Mouse (Mus musculus) MEL (cell line): ENCODE data around the gene B3gntl1. TPM values are rescaled to one million over a fixed set of nuclear protein-coding genes. Genes with fewer than 3 reads are reported as not detected.

Source experiments
- DNase-seq: peaks from one replicate; pipeline ENCODE4 v3.0.0; 2011; ENCODE audit warnings: low read depth, low spot score
- H3K27ac ChIP-seq: 2 replicates; pipeline ENCODE4 v1.5.1; 2012; ENCODE audit warnings: low read depth, mild to moderate bottlenecking, control low read depth, low read length, moderate library complexity; ENCODE audit not compliant: control insufficient read depth
- H3K27me3 ChIP-seq, 2 experiments: fragments of 150-350 bp in 1 of 2; sonication (generic) in 1 of 2; 2 replicates each; pipeline ENCODE4 v1.6.1; 2012; ENCODE audit warnings: low read length in 2 of 2, mild to moderate bottlenecking in 2 of 2, improper control_type of control experiment in 1 of 2, moderate library complexity in 1 of 2; ENCODE audit not compliant: insufficient read depth in 2 of 2, control insufficient read depth in 1 of 2
- H3K36me3 ChIP-seq, 2 experiments: 2 replicates each; pipeline ENCODE4 v1.6.1; 2012 to 2014; ENCODE audit warnings: low read length in 2 of 2, improper control_type of control experiment in 1 of 2, inconsistent platforms in 1 of 2, mild to moderate bottlenecking in 1 of 2; ENCODE audit not compliant: insufficient read depth in 2 of 2, control insufficient read depth in 1 of 2
- H3K4me1 ChIP-seq, 2 experiments: fragments of 150-350 bp in 1 of 2; sonication (generic) in 1 of 2; 2 replicates each; pipeline ENCODE4 v1.6.1; 2012; ENCODE audit warnings: low read length in 2 of 2, improper control_type of control experiment in 1 of 2, mild to moderate bottlenecking in 1 of 2; ENCODE audit not compliant: insufficient read depth in 2 of 2, control insufficient read depth in 1 of 2
- H3K4me3 ChIP-seq, 2 experiments: fragments of 150-350 bp in 1 of 2; sonication (generic) in 1 of 2; 2 replicates each; pipeline ENCODE4 v1.5.1; 2012; ENCODE audit warnings: low read depth in 2 of 2, low read length in 2 of 2, mild to moderate bottlenecking in 2 of 2, moderate library complexity in 2 of 2, control low read depth in 1 of 2, improper control_type of control experiment in 1 of 2; ENCODE audit not compliant: control insufficient read depth in 1 of 2, insufficient read depth in 1 of 2
- H3K79me2 ChIP-seq: 2 replicates; pipeline ENCODE4 v1.6.1; 2012; ENCODE audit warnings: mild to moderate bottlenecking, low read length, moderate library complexity; ENCODE audit not compliant: control insufficient read depth, poor library complexity, insufficient read depth
- H3K9ac ChIP-seq: 2 replicates; pipeline ENCODE4 v1.6.1; 2012; ENCODE audit warnings: low read depth, mild to moderate bottlenecking, control low read depth, low read length, moderate library complexity; ENCODE audit not compliant: control insufficient read depth, poor library complexity, severe bottlenecking
- H3K9me3 ChIP-seq: fragments of 150-350 bp; sonication (generic); replicated peaks from 2 replicates; pipeline ENCODE4 v1.6.1; 2012; ENCODE audit warnings: mild to moderate bottlenecking, low read length, improper control_type of control experiment, moderate library complexity; ENCODE audit not compliant: insufficient read depth
- BHLHE40 ChIP-seq: IDR thresholded peaks from 2 replicates; pipeline ENCODE4 v1.6.1; 2012; ENCODE audit warnings: low read depth, mild to moderate bottlenecking, inconsistent platforms, low read length, improper control_type of control experiment, borderline replicate concordance
- CHD1 ChIP-seq: IDR thresholded peaks from 2 replicates; pipeline ENCODE4 v1.6.1; 2012; ENCODE audit warnings: low read depth, mild to moderate bottlenecking, inconsistent platforms, low read length, improper control_type of control experiment
- CHD2 ChIP-seq: IDR thresholded peaks from 2 replicates; pipeline ENCODE4 v1.6.1; 2011; ENCODE audit warnings: low read length, improper control_type of control experiment
- CTCF ChIP-seq, 3 experiments: IDR thresholded peaks in 2 of 3; conservative IDR thresholded peaks in 1 of 3; 2 replicates each; pipeline ENCODE4 v1.5.1; 2011 to 2012; ENCODE audit warnings: low read length in 3 of 3, low read depth in 2 of 3, mild to moderate bottlenecking in 2 of 3, improper control_type of control experiment in 1 of 3, inconsistent platforms in 1 of 3, mixed read lengths in 1 of 3, moderate library complexity in 1 of 3; ENCODE audit not compliant: control insufficient read depth in 1 of 3, insufficient read depth in 1 of 3, poor library complexity in 1 of 3, severe bottlenecking in 1 of 3
- E2F4 ChIP-seq: IDR thresholded peaks from 2 replicates; pipeline ENCODE4 v1.6.1; 2011; ENCODE audit warnings: low read depth, low read length, improper control_type of control experiment, borderline replicate concordance
- ELF1 ChIP-seq: IDR thresholded peaks from 2 replicates; pipeline ENCODE4 v1.6.1; 2014; ENCODE audit warnings: low read depth, mild to moderate bottlenecking, inconsistent platforms, low read length, improper control_type of control experiment, moderate library complexity
- EP300 ChIP-seq, 2 experiments: IDR thresholded peaks; 2 replicates each; pipeline ENCODE4 v1.6.1; 2011; ENCODE audit warnings: improper control_type of control experiment in 2 of 2, low read length in 2 of 2, low read depth in 1 of 2, mild to moderate bottlenecking in 1 of 2
- GATA1 ChIP-seq: IDR thresholded peaks from 2 replicates; pipeline ENCODE4 v1.6.1; 2011; ENCODE audit warnings: low read depth, low read length, improper control_type of control experiment
- HCFC1 ChIP-seq: IDR thresholded peaks from 2 replicates; pipeline ENCODE4 v1.6.1; 2012; ENCODE audit warnings: low read depth, mild to moderate bottlenecking, inconsistent platforms, low read length, improper control_type of control experiment, moderate library complexity
- JUND ChIP-seq: IDR thresholded peaks from 2 replicates; pipeline ENCODE4 v1.6.1; 2011; ENCODE audit warnings: low read depth, mild to moderate bottlenecking, improper control_type of control experiment, low read length
- KAT2A ChIP-seq: conservative IDR thresholded peaks from 2 replicates; pipeline ENCODE4 v1.6.1; 2012; ENCODE audit warnings: low read depth, low read length, improper control_type of control experiment, inconsistent platforms
- MAFK ChIP-seq: IDR thresholded peaks from 2 replicates; pipeline ENCODE4 v1.6.1; 2011; ENCODE audit warnings: low read depth, mild to moderate bottlenecking, low read length, improper control_type of control experiment, borderline replicate concordance
- MAX ChIP-seq: IDR thresholded peaks from 2 replicates; pipeline ENCODE4 v1.6.1; 2011; ENCODE audit warnings: low read length, improper control_type of control experiment
- MEF2A ChIP-seq: IDR thresholded peaks from 2 replicates; pipeline ENCODE4 v1.6.1; 2014; ENCODE audit warnings: low read depth, mild to moderate bottlenecking, inconsistent platforms, low read length, improper control_type of control experiment; ENCODE audit not compliant: poor library complexity, insufficient replicate concordance, severe bottlenecking; ENCODE audit errors: extremely low read depth
- MXI1 ChIP-seq: IDR thresholded peaks from 2 replicates; pipeline ENCODE4 v1.6.1; 2011; ENCODE audit warnings: mild to moderate bottlenecking, low read depth, low read length, improper control_type of control experiment
- MYB ChIP-seq: IDR thresholded peaks from 2 replicates; pipeline ENCODE4 v1.6.1; 2011; ENCODE audit warnings: mild to moderate bottlenecking, low read depth, low read length, improper control_type of control experiment
- MYC ChIP-seq: IDR thresholded peaks from 2 replicates; pipeline ENCODE4 v1.6.1; 2011; ENCODE audit warnings: low read depth, mild to moderate bottlenecking, low read length, improper control_type of control experiment, moderate library complexity
- NELFE ChIP-seq: IDR thresholded peaks from 2 replicates; pipeline ENCODE4 v1.6.1; 2011; ENCODE audit warnings: low read depth, low read length, improper control_type of control experiment
- NRF1 ChIP-seq: IDR thresholded peaks from 2 replicates; pipeline ENCODE4 v1.6.1; 2014; ENCODE audit warnings: low read depth, mild to moderate bottlenecking, inconsistent platforms, low read length, improper control_type of control experiment, moderate library complexity; ENCODE audit not compliant: poor library complexity, insufficient read depth, severe bottlenecking
- POLR2A ChIP-seq, 2 experiments: IDR thresholded peaks; 2 replicates each; pipeline ENCODE4 v1.6.1; 2011 to 2012; ENCODE audit warnings: low read length in 2 of 2, mild to moderate bottlenecking in 2 of 2, control low read depth in 1 of 2, improper control_type of control experiment in 1 of 2, low read depth in 1 of 2, moderate library complexity in 1 of 2; ENCODE audit not compliant: control insufficient read depth in 1 of 2, insufficient read depth in 1 of 2, poor library complexity in 1 of 2
- POLR2AphosphoS2 ChIP-seq: IDR thresholded peaks from 2 replicates; pipeline ENCODE4 v1.6.1; 2011; ENCODE audit warnings: low read length, improper control_type of control experiment
- POLR2AphosphoS5 ChIP-seq: IDR thresholded peaks from 2 replicates; pipeline ENCODE4 v1.6.1; 2012; ENCODE audit warnings: low read depth, borderline replicate concordance, mild to moderate bottlenecking, inconsistent platforms, low read length, moderate library complexity, mixed read lengths
- RAD21 ChIP-seq: IDR thresholded peaks from 2 replicates; pipeline ENCODE4 v1.6.1; 2011; ENCODE audit warnings: mild to moderate bottlenecking, low read depth, low read length, improper control_type of control experiment
- RCOR1 ChIP-seq: IDR thresholded peaks from 2 replicates; pipeline ENCODE4 v1.6.1; 2012; ENCODE audit warnings: low read depth, mild to moderate bottlenecking, inconsistent platforms, low read length, improper control_type of control experiment
- SIN3A ChIP-seq: IDR thresholded peaks from 2 replicates; pipeline ENCODE4 v1.6.1; 2012; ENCODE audit warnings: low read length, improper control_type of control experiment, inconsistent platforms
- SMC3 ChIP-seq: IDR thresholded peaks from 2 replicates; pipeline ENCODE4 v1.6.1; 2011; ENCODE audit warnings: low read depth, low read length, improper control_type of control experiment
- TAL1 ChIP-seq: IDR thresholded peaks from 2 replicates; pipeline ENCODE4 v1.6.1; 2012; ENCODE audit warnings: mild to moderate bottlenecking, inconsistent platforms, low read length, moderate library complexity, mixed read lengths
- TBP ChIP-seq: IDR thresholded peaks from 2 replicates; pipeline ENCODE4 v1.8.0; 2011; ENCODE audit warnings: low read depth, low read length, improper control_type of control experiment
- TCF12 ChIP-seq: IDR thresholded peaks from 2 replicates; pipeline ENCODE4 v1.6.1; 2014; ENCODE audit warnings: low read depth, mild to moderate bottlenecking, inconsistent platforms, low read length, improper control_type of control experiment, moderate library complexity
- UBTF ChIP-seq: IDR thresholded peaks from 2 replicates; pipeline ENCODE4 v1.6.1; 2012; ENCODE audit warnings: low read depth, mild to moderate bottlenecking, inconsistent platforms, low read length, improper control_type of control experiment, moderate library complexity, borderline replicate concordance; ENCODE audit not compliant: insufficient read depth
- USF2 ChIP-seq, 2 experiments: IDR thresholded peaks; 2 replicates each; pipeline ENCODE4 v1.6.1; 2011 to 2012; ENCODE audit warnings: improper control_type of control experiment in 2 of 2, low read length in 2 of 2, borderline replicate concordance in 1 of 2, inconsistent platforms in 1 of 2, low read depth in 1 of 2, mild to moderate bottlenecking in 1 of 2; ENCODE audit not compliant: insufficient read depth in 1 of 2
- ZC3H11A ChIP-seq: IDR thresholded peaks from 2 replicates; pipeline ENCODE4 v1.6.1; 2012; ENCODE audit warnings: low read depth, mild to moderate bottlenecking, inconsistent platforms, low read length, improper control_type of control experiment
- ZKSCAN1 ChIP-seq: IDR thresholded peaks from 2 replicates; pipeline ENCODE4 v1.6.1; 2012; ENCODE audit warnings: low read depth, mild to moderate bottlenecking, inconsistent platforms, low read length, improper control_type of control experiment, moderate library complexity
- ZMIZ1 ChIP-seq: IDR thresholded peaks from 2 replicates; pipeline ENCODE4 v1.6.1; 2012; ENCODE audit warnings: low read depth, mild to moderate bottlenecking, inconsistent platforms, low read length, improper control_type of control experiment, moderate library complexity
- ZNF384 ChIP-seq: IDR thresholded peaks from 2 replicates; pipeline ENCODE4 v1.6.1; 2012; ENCODE audit warnings: low read depth, mild to moderate bottlenecking, inconsistent platforms, low read length, improper control_type of control experiment
- polyA plus RNA-seq, 2 experiments: library from polyadenylated mRNA; stranded (reverse) in 1 of 2; unstranded in 1 of 2; fragments of >175 nt in 1 of 2; fragments of >200 nt in 1 of 2; gene quantifications; 2 replicates each; pipeline versions ENCODE4 v1.2.1 to v1.2.4; 2012; ENCODE audit warnings: low replicate concordance in 2 of 2, low read depth in 1 of 2; ENCODE audit not compliant: insufficient read length in 2 of 2, insufficient read depth in 1 of 2, missing spikeins in 1 of 2
- total RNA-seq: library from RNA; depleted of rRNA; stranded (reverse); fragments of 300-350 nt; gene quantifications from 2 replicates; pipeline ENCODE4 v1.2.3, GENCODE M21; 2012; rRNA removed

The B3gntl1 gene
- total RNA-seq (3.6 and 4.7 TPM in 2 replicates), polyA plus RNA-seq (1 to 10 TPM in 1 of 2 experiments, not detected in 1; 5.6 TPM)

DNA sequence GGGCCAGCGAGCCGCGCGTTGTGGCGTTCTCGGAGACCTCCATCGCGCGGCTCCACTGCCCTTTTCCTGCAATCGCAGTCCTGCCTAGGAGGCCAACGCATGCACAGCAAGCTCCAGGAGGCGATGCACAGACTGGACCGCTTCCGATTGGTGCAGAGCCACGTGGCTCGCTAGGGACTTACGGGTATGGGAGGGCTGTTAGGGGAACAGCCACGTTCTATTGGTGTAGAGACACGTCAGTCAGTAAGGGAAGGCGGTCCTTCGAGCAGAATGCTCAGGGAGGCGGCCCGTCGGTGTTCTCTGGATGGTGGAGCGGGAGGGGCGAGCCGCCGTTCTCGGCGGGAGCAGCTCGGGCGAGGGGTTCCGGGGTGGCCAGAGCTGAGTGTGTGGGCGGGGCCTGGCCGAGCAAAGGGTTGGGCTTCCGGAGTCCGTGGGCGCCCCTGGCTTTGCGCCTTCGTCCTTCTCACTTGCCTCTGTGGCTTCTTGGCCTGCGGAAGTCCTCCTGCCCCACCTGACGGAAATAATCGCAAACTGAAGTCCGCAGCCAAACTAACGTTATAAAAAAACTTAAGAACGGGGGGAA lies at the start of gene B3gntl1:
B3gntl1 (minus strand) TSS at position 164 of the 583 bp plus-strand sequence.
- H3K9ac ChIP-seq = peak within 1 kb of the TSS; percentile 70
- no peaks in the 10 kb centered on the region for H3K27me3 ChIP-seq
- peaks cover 0 to 9% of the 10 kb centered on the region in 2 experiments; a peak in 2 of 4 replicates for H3K36me3 ChIP-seq
- no peaks in the 10 kb centered on the region; the same call in 1 of the 2 replicates for H3K79me2 ChIP-seq
- peak; percentile 100 for DNase-seq
- H3K4me1 ChIP-seq = peaks cover 6 to 8% of the 10 kb centered on the region in 2 experiments
- no peaks in the 10 kb centered on the region for H3K9me3 ChIP-seq
- H3K27ac ChIP-seq = peak within 1 kb of the TSS; percentile 79
- peak within 1 kb of the TSS; percentile 70 to 81 for H3K4me3 ChIP-seq
- TF ChIP-seq RAD21 = peak; percentile 20
- TF ChIP-seq ELF1 = peak; percentile 91
- TF ChIP-seq HCFC1 = peak; percentile 77
- peak; percentile 95 for TF ChIP-seq POLR2AphosphoS2
- peak; percentile 94 for TF ChIP-seq ZMIZ1
- no peak for TF ChIP-seq UBTF
- peak in 1 of 3 experiments; percentile 24; a peak in 3 of 6 replicates for TF ChIP-seq CTCF (IDR thresholded peaks at IDR 0.05 in 2 of 3, conservative IDR thresholded peaks at IDR 0.05 in 1 of 3; ENCODE audit: control insufficient read depth in 1 of 3, insufficient read depth in 1 of 3, low read depth in 2 of 3, low read length in 3 of 3, poor library complexity in 1 of 3, severe bottlenecking in 1 of 3)
- peak; percentile 99 for TF ChIP-seq MAX
- peak; percentile 98 for TF ChIP-seq MXI1
- TF ChIP-seq SIN3A = peak; percentile 93
- peak; percentile 82 for TF ChIP-seq CHD2
- peak; percentile 13; the same call in 1 of the 2 replicates for TF ChIP-seq GATA1
- TF ChIP-seq TBP = peak; percentile 84
- TF ChIP-seq TAL1 = no peak
- TF ChIP-seq JUND = no peak
- peak; percentile 63; the same call in 1 of the 2 replicates for TF ChIP-seq ZNF384
- TF ChIP-seq NELFE = peak; percentile 95
- TF ChIP-seq E2F4 = peak; percentile 81; the same call in 1 of the 2 replicates
- peak; percentile 71 for TF ChIP-seq NRF1
- peak; percentile 69 for TF ChIP-seq BHLHE40
- TF ChIP-seq EP300 (IDR thresholded peaks at IDR 0.05; ENCODE audit: low read depth in 1 of 2, low read length in 2 of 2) = peak in 1 of 2 experiments; percentile 53; a peak in 2 of 4 replicates
- peak; percentile 58 for TF ChIP-seq KAT2A
- no peak for TF ChIP-seq MAFK
- no peak for TF ChIP-seq CHD1
- peak; percentile 32; the same call in 1 of the 2 replicates for TF ChIP-seq SMC3
- TF ChIP-seq MYC = peak; percentile 98
- peak; percentile 67 to 81 for TF ChIP-seq USF2 (IDR thresholded peaks at IDR 0.05; ENCODE audit: borderline replicate concordance in 1 of 2, insufficient read depth in 1 of 2, low read depth in 1 of 2, low read length in 2 of 2)
- no peak for TF ChIP-seq RCOR1
- TF ChIP-seq ZKSCAN1 = no peak
- TF ChIP-seq POLR2A (IDR thresholded peaks at IDR 0.05; ENCODE audit: control insufficient read depth in 1 of 2, insufficient read depth in 1 of 2, low read depth in 1 of 2, low read length in 2 of 2, poor library complexity in 1 of 2) = peak; percentile 61 to 97; a peak in 2 of 4 replicates
- peak; percentile 70; the same call in 1 of the 2 replicates for TF ChIP-seq TCF12
- TF ChIP-seq MYB = no peak
- TF ChIP-seq MEF2A = no peak
- no peak for TF ChIP-seq POLR2AphosphoS5
- no peak for TF ChIP-seq ZC3H11A
